Mouse (Mus musculus) v-Abl transformed pro-B cells (cell line): ENCODE data around the gene Mapk6.

Source experiments
- in situ Hi-C, 2 experiments: fragments of 400-800 bp; cut with MboI; formaldehyde crosslinking; loops; one replicate each; pipeline ENCODE4 v1.15.1; 2025; ENCODE audit not compliant: unreplicated experiment in 2 of 2

The Mapk6 gene

DNA sequence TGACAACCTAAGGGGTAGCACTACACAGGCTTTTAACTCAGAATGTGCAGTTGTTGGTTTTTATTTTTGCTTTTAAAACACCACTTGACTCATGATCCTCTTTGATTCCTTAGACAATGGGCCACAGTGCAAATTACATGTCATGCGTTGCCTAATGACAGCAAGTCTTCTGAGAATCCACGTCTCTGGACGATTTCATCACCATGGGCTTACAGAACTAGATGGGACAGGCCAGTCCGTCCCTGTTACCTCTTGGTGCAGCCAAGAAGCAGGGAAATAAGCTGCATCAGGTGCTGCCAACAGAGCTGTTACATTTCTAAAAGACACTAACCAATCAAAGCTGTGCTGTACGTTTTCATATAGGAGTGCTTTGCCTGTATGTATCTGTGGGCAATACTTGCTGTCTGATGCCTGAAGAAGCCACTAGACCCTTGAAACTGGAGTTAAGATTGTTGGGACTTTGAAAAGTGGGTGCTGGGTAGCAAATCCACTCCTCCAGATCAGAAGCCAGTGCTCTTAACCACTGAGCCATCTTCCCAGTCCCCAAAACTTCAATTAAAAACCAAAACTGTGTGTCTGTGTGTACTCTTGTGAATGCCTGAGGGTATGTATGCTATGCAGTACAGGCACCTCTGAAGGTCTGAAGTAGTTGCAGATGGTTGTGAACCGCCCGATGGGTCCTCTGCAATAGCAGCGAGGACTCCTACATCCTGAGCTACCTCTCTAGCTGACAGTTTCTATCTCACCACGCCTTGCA, 24.4 kb downstream of the Mapk6 start:
- in situ Hi-C loops: no loop called here

DNA sequence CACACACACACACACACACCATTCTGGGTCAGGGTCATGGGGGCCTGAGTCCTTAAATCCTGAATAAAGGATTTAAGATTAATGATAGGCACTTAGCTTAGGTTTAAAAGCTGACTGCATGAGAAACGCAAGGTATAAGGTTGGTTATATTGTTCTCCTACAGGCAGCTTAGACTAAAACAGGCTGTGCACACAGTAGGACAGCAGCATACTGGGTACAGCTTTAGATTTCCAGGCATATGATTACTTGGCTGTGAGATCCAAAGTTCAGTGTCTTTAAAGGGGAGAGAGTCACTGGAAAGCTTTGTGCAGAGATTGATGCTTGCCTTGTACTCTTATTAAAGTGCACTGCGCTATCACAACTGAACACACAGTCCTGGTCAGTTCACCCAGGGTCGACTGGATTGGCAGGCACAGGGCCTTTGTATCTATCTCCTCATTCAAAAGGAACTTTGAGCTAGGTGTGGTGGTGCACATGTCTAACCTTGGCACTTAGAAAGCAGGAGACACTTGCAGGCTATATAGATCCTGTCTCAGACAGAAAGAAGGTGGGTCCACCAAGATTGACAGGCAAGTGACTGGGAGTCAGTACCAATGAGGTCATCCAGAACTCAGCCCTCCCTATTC, 25.4 kb downstream of the Mapk6 start:
- in situ Hi-C loops: no loop called here

DNA sequence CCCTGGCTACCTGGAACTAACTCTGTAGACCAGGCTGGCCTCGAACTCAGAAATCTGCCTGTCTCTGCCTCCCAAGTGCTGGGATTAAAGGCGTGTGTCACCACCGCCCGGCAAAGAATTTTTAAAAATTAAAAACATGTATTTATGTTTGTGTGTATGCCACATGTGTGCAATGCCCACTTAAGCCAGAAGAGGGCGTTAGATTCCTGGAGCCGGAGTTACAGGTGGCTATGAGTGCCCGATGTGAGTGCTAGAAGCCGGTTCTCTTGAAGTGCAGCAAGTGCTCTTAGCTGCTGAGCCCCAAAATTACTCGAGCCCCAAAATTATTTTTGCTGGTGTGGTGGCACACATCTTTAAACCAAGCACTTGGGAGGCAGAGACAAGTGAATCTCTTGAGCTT, 26.0 kb downstream of the Mapk6 start:
- in situ Hi-C loops: no loop called here

DNA sequence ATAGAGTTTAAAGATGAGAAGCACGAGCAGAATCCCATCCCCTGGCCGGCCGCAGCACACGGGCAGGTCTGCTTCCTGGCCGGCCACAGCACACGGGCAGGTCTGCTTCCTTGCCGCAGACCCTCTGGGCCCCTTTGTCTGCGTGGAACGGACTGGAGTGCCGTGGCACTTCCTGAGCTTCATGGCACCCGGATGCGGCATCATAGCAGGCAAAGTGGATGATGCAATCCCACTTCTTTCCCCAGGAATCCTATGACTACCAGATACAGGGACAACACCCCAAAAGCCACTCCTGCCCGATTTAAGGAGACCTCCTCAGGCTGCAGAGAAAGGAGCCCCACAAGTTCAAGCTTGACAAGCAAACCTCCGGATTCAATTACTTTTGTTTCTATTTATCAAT, 27.0 kb downstream of the Mapk6 start:
- in situ Hi-C loops: no loop called here

DNA sequence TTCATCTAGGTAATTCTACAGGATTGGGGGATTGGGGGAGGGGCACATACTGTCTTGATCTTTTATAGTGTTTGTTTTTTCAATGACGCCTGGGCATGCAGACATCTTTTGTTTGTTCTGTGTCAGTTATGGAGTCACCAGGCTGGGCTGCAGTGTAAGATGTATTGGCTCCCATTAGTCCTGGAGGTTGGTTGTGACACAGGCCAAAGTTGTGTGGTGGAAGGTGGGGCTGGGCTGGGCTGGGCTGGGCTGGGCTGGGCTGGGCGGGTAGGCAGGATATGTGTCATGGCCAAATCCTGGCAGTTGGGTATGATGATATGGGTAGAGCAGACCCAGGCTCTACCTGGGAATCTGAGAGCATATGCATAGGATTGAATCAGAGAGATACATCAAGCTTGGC, 31.0 kb downstream of the Mapk6 start:
- in situ Hi-C loops: loop anchor here in 1 of 2 experiments (5.0 kb wide), 1 partner anchor 54 kb away; no protein-coding TSS in a partner anchor

DNA sequence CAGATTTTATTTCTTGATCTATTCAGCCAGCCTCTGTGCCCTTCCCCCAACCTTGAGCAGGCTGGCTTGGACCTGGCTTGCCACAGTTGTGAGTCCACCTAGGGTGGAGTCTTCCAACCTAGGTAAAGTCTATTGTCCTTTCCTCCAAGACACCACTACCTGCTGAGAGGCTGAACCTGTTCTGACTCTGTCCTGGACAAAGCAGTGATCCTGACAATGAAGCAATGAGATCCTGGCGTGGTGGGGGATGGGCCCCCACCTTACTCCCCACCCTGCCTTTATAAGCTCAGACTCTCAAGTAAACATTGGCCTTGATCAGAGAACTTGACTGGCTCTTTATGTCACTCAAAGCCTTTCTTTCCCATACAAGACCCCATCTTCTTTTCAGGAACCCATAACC, 33.4 kb downstream of the Mapk6 start:
- in situ Hi-C loops: loop anchor here in 1 of 2 experiments (5.0 kb wide), 1 partner anchor 56 kb away; no protein-coding TSS in a partner anchor

GRCm38 (mm10) chr9:75375606-75376005, 34.2 kb downstream of the Mapk6 start:
- in situ Hi-C loops: loop anchor here in 1 of 2 experiments (5.0 kb wide), 1 partner anchor 57 kb away; no protein-coding TSS in a partner anchor

- in situ Hi-C loops: loop anchor here in 1 of 2 experiments (10.0 kb wide), 1 partner anchor 146 kb away; no protein-coding TSS in a partner anchor
These were observed 41.0 kb downstream of the Mapk6 start for GRCm38 (mm10) chr9:75368779-75369178.

GRCm38 (mm10) chr9:75366191-75366590, 43.6 kb downstream of the Mapk6 start:
- in situ Hi-C loops: loop anchor here in 1 of 2 experiments (10.0 kb wide), 1 partner anchor 149 kb away; no protein-coding TSS in a partner anchor

GRCm38 (mm10) chr9:75365195-75365594, 44.6 kb downstream of the Mapk6 start:
- in situ Hi-C loops: loop anchor here in 1 of 2 experiments (10.0 kb wide), 1 partner anchor 150 kb away; no protein-coding TSS in a partner anchor

GRCm38 (mm10) chr9:75363702-75364101, 46.1 kb downstream of the Mapk6 start:
- in situ Hi-C loops: loop anchor here in 1 of 2 experiments (10.0 kb wide), 1 partner anchor 151 kb away; no protein-coding TSS in a partner anchor

GRCm38 (mm10) chr9:75363001-75363400, 46.8 kb downstream of the Mapk6 start:
- in situ Hi-C loops: loop anchor here in 1 of 2 experiments (10.0 kb wide), 1 partner anchor 152 kb away; no protein-coding TSS in a partner anchor

DNA sequence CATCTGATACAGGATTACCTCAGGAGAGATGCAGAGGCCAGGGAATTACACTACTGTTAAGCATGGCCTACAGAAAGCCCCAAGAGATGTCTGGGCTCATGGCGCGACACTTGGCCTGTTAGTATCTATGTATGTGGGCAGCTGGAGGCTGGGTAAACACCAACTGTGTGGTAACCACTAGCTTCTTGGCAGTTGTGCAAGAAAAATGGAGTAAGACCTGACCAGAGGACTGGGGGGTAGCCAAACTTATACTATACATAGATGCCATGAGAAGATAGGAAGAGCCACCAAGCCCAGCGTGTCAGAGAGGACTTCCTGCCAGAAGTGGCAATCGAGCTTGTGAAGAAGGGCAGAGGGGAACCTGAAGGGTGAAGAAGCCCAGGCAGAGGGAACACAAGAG, 47.6 kb downstream of the Mapk6 start:
- in situ Hi-C loops: loop anchor here in 1 of 2 experiments (10.0 kb wide), 1 partner anchor 153 kb away; no protein-coding TSS in a partner anchor

DNA sequence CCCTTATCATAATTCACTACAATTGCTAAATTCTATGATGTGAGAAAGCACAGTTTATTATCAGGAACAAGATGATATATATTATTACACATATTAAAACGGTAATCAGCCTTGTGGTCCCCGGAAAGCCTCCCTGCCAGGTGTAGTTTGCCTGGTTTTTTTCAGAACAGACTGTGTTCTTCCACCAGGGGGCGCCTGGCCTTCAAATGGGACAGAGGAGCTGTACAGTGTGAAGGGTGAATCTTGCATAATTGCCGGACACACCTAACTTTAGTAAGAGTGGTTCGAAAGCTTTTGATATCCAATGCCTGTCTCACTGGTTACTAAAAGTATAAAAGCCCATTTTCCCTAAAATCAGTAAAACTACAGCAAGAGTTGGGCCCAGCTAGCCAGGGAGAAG, 48.1 kb downstream of the Mapk6 start:
- in situ Hi-C loops: loop anchor here in 1 of 2 experiments (10.0 kb wide), 1 partner anchor 153 kb away; no protein-coding TSS in a partner anchor

- in situ Hi-C loops: loop anchor here in 1 of 2 experiments (5.0 kb wide), 1 partner anchor 85 kb away; the partner anchor contains the start of gene Leo1
These were observed 52.6 kb downstream of the Mapk6 start for GRCm38 (mm10) chr9:75357087-75357654.

DNA sequence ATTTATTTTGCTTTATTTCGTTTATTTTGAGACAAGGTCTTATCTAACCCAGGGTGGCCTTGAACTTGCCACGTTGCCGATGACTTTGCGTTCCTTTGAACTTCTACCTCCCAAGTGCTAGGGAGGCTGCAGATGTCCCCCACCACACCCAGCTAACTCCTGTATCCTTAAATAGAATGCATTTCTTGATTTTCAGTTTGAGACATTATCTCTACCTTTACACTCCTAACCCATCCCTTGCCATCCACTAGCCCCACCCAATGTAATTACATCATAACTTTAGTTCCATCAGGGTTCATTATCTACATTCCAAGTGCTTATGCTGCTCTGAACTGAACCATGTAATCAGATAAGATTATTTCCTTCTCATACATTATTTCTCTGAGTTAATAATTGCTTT, 54.0 kb downstream of the Mapk6 start:
- in situ Hi-C loops: loop anchor here in 1 of 2 experiments (5.0 kb wide), 1 partner anchor 87 kb away; the partner anchor contains the start of gene Leo1

DNA sequence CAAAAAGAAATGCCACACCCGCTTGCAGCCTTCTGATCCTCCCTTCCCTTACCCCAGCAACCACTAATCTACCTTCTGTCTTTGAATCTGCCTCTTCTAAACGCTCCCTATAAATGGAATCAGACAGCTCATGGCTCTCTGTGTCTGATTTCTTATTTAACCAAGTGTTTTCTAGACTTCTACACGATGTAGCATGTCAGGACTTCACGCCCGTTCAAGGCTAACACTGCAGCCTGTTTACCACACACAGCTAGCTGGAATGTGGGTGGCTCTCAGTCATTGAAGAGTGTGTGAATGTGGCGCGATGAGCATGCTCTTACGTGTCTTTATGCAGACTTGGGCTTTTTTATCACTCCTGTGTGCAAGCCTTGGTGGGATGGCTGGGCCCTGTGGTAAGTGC, 56.7 kb downstream of the Mapk6 start:
- in situ Hi-C loops: no loop called here

GRCm38 (mm10) chr9:75348641-75349040, 61.2 kb downstream of the Mapk6 start:
- in situ Hi-C loops: no loop called here

- in situ Hi-C loops: no loop called here
These were observed 61.7 kb downstream of the Mapk6 start for GRCm38 (mm10) chr9:75348066-75348465.

DNA sequence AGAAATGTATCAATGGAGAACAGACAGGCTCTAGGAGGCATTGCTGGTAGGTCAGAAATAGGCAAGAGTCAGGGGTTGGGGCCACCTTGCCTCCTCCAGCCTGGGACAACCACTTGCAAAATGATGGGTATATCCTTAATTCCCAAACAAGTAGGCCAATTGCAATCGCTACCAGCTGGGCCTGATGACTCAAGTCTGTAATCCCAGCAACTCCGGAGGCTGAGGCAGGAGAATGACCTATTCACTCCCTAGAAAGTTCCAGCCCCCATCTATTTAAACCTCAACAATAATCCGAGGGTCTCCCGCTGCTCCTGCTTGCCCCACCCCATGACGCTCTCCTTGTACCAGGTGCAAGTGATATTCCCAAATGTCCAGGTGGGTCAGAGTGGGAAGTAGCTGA, 62.3 kb downstream of the Mapk6 start, which contains the start of gene Bcl2l10:
Bcl2l10 (plus strand) TSS at position 301 of the 400 bp plus-strand sequence.
- in situ Hi-C loops: no loop called here

- in situ Hi-C loops: no loop called here
These were observed 67.4 kb downstream of the Mapk6 start for GRCm38 (mm10) chr9:75342433-75342832.
